Mouse (Mus musculus) gastrocnemius, postnatal 25 days (tissue): Measurements from ENCODE around the gene Pitpna. TPM values are rescaled to one million over a fixed set of nuclear protein-coding genes. Genes with fewer than 3 reads are reported as not detected.

Experiments
- DNase-seq: peaks from one replicate; pipeline ENCODE4 v3.0.0; 2022
- total RNA-seq, 2 experiments: library from RNA; stranded (reverse); gene quantifications; 1 replicate in 1 of 2; 2 replicates in 1 of 2; pipeline ENCODE4 v1.2.3; 2021

Gene Pitpna
- total RNA-seq, 2 experiments from 2014 or later = 123 to 168 TPM

DNA sequence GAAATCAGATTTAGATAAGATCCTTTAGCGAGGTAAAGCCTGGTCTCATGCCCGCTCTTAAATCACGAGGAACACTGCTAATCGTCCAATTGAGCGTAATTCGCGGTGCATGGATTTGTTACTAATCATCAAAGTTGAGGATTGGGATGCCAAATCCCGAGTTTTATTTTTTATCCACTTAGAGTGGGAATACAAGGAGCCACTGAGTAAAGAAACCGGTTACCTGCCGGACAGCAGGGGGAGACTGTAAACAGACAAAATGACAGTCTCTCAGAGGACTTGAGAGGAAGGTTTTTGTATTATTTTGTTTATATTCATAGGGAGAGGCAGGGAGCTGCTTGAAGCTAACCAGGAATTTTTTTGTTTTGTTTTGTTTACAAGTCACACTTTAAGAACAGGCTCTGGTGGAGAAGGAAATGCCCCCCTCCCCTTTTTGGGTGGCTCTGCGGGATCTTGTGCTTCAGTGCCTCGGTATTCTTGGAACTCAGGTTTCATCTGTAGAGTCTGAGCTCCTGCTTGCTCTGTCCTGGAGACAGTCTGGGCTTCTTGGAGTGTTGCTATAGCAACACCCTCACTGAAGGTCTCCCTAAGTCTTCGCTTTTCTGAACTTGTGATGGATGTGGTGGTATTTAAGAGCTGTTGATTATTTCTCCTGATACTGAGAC is 43.8 kb downstream of the Pitpna start:
- no peak for DNase-seq

DNA sequence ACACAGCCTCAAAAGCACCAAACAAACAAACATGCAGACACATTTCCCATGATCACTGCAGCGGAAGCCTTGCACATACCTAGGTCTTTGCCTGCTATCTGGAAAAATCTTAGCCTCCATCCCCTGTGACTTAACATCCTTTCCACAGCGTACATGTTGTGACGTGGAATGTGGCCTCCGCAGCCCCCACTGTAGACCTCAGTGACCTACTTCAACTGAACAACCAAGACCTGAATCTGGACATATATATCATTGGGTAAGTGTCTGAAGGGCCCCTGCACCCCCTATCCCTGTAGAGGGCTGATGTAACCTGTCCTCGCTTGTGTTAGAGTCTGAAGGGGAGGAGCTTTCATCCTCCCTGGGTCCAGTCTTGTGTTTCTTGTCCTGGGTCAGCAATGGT is 45.0 kb downstream of the Pitpna start:
- DNase-seq = no peak

DNA sequence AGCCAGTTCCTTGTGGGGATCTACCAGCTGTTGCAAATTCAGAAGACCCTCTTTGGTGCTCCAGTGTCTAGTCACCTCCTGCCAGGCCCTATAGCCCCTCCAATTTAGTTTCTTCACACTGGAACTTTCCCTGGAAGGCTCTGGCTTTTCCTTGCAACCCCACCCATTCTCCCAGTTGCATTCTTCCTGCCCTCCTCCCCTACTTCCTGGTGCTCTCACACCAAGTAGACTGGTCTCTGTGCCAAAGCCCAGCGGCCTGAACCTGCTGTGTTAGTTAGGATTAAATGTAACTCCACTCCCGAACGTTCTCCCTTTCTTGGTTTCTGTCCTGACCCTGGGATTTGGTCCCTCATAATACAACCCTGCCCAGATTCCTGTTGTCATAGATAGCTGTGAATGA is 46.9 kb downstream of the Pitpna start:
- DNase-seq = no peak

DNA sequence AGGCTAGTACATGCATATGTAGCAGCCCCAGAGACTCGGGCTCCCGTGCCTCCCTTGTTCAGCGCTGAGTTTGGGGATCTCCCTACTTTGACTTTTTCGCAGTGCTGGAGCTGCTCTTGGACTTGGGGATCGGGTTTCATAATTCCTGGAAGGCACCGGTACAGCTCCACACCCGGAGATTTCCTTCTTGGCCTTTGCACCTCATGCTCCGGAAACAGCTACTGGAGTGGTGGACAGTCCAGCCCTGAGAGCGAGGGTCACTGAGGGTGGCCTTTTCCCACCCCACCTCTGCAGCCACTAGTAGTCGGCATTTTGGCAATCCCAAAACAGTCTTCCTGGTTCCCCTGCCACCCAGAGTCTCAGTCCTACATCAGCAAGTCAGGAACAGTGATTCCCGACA is 47.4 kb downstream of the Pitpna start:
- no peak for DNase-seq

DNA sequence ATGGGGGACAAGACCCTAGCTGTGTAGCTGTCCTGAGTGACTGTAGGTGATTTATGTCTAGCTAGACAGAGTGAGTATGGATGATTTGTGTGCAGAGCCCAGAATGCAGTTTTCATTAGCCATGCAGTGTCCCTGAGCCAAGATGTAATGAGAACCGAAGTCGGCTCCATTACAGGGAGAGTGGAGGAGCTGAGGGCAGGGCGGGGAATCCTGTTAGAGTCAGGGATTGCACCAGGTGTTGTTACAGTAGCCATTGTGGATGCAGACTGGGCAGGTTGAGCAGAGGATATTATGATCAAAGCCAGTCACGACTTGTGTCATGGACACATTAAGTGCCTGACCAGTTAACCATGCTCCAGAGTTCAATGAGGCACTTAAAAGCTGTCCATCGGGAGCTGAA is 55.4 kb downstream of the Pitpna start:
- DNase-seq = no peak

DNA sequence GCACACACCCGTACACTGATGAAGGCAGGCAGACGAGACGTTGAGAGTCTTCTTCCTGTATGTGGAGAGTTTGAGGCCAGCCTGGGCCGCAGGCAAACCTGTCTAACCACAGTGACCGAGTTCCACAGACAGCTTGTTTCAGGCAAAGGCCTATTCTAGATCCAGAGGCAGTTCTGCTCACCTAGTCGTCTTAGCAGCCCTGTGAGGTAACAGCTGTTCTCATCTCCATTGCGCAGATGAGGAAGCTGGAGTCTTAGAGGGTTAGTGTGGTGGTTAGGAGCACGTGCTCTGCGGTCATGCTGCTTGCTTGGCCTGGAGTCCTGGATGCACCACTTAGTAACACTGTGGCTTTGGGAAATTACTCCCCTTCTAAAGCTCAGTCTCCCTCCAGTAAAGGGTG is 56.8 kb downstream of the Pitpna start:
- no peak for DNase-seq

DNA sequence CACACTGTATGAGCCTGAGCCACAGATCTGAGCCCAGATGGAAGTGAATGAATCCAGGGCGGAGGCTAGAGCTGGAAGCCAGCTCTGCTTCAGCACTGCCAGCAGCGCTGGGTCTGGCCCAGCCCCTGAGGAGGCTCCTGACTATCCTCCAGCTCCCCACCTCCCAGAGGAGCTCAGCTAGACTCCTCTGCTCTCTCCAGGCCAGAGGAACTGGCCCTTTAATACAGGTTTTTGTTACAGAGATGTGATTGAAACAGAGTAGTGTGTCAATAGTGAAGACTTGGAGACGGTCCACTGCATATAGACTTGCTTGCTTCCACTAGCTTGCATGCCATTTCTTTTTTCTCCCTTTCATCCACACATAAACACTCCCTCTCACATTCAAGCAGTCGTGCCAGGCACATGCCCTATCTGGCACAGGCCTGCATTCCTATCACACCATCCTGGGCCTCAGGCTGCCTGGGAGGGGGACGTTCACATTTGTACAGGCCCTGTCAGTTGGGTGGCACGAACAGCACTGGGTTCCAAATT is 59.8 kb downstream of the Pitpna start:
- peak; percentile 84 for DNase-seq

DNA sequence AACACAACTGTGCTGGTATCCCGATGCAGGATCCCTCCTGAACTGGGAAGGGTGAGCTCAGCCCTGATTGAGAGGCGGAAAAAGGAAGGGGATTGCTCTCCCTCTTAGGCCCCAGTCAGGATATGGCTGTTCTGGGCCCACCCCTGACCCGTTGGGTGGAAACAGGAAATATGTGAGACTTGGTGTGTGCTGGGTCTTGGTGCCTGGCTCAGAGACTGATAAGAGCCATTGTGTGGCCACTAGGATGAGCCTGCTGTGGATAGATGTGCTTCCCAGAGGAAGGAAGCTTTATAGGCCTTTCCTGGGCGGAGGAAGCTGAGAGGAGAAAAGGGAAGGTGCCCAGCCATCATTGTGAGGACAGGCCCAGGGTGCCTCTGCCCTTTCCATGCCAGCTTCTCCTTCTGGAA is 61.3 kb downstream of the Pitpna start:
- no peak for DNase-seq

DNA sequence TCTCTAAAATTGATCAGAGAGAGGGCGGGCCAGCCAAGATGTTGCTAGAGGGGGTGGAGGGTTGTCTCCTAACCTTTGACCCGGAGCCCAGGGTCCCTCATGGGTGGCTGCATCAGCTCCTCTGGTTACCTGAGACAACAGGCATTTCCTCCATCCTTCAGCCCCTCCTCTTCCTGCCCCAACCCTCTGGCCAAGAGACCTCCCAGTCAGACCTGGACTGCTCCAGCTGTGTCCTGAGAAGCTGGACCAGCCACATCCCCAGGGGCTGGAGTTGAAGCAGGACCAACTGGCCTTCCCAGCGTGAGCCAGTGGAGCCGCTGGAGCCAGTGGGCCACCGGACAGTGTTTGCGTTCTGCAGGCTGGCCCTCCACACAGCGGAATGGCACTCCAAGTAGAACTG is 62.4 kb downstream of the Pitpna start, which contains the start of gene Myo1c:
Gene Myo1c, plus strand, starts transcription at position 194 of the 400 bp plus-strand sequence.
- peak; percentile 78 for DNase-seq

DNA sequence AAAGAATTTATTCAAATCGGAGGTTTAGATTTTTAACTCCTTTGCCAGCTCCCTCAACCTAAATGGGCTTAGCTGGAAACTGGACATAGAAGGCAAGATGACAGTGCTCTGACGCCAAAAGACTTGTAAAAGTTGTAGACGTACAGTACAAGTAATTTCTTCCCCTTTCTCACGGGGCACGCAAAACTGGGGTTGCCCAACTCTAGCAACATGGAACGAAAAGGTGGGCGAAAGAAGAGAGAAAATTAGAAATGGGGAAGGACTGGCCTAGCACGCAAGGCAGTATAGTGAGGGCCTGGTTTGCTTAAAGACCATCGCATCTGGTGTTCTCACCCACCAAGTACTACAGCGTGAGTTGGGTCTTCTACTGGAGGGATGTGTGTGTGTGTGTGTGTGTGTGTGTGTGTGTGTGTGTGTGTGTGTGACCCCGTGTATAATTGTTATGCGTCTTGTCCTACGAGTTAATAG is 63.1 kb downstream of the Pitpna start:
- DNase-seq = no peak

DNA sequence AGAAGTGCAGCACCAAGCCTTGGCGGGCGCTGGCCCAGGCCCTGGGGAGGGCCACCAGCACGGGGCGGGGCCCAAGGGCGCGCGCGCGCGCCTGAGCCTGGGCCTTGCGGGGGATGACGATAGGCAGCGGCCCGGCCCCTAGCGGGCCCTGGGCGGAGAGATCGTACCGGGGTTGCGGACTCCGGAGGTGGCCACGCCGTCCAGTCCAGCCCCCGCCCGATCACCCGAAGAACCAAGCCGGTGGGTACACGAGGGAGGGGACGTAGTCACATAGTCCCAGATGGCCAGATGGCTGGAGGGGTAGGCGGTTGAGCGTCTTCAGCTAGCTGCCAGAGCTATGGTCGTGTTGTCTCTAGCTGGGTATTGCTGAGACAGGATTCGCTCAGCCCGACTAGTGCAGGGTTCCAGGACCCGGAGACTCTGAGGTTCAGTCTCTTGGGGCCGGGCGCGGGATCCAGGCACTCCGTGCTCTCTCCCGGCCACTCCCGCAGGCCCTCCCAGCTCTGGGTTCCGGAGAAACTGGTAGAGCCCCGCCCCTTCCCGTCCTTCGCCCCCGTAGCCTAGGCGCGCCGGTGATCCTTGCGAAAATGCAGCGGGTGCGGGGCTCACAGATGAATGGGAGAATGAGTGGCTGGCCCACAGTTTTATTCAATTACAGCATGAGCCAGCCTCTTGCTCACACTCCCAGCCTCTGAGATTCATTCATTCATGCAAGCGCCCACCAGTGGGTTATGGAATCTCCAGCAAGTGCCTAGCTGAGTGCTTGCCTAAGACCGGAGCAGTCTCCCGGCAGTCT is 63.7 kb downstream of the Pitpna start:
- DNase-seq = peak; percentile 83

DNA sequence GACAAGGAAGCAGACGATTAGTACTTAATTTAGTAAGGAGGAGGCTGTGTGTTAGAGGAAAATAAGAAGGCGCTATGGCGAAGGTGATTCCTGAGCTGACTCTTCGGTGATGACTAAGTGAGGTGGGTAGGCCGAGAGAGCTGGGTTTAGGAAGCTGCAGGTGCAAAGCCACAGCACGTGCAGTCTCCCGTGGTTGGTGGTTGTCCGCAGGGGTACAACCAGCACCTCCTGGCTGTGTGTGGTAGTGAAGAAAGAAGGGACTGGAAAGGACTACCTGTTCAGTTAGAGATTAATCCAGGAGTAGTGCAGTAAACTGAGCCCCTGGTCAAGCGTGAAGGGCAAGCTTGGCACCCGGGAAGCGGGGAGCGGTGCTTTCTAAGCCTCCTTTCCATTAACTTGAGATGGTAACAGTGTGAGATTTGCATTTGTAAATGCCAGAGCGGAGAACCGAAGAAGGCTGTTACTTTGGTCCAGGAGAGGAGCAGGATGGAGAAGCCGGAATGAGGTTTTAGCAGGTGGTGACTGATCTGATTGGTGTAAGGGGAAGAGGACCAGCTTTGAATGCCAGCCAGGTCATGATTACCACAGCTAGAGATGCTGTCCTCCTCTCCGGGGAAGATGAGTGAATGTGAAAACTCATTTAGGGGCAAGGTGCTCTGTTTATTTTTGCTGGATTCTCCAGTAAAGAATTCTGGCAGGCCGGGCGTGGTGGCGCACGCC is 64.5 kb downstream of the Pitpna start:
- no peak for DNase-seq

DNA sequence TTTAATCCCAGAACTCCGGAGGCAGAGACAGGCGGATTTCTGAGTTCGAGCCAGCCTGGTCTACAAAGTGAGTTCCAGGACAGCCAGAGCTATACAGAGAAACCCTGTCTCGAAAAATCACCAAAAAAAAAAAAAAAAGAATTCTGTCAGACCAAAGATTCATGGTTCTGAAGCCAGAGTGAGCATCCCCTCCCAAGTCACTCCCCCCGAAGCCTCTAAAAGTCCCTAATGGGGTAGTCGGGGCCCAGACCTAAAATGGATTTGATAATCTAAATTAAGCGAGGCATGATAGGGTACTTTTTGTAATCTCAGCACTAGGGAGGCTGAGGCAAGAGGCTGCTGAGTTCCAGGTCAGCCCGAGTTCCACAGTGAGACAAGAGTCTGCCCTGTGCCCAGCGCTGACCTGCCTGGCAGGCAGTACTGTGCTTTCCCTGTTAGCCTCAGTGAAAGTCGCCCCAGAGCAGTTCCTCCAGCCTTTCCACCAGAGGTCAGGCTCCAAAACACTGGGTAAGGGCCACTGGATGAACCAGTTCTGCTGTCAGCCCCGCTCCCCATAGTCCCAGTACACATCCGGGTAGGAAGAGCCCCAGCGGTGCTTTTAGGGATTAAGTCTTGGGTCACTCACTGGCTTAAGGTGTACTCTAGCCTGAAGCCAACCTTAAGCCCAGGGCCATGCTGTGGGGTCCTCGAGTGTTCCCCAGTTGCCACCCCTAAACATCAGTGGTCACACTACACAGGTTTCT is 65.2 kb downstream of the Pitpna start:
- DNase-seq = no peak

DNA sequence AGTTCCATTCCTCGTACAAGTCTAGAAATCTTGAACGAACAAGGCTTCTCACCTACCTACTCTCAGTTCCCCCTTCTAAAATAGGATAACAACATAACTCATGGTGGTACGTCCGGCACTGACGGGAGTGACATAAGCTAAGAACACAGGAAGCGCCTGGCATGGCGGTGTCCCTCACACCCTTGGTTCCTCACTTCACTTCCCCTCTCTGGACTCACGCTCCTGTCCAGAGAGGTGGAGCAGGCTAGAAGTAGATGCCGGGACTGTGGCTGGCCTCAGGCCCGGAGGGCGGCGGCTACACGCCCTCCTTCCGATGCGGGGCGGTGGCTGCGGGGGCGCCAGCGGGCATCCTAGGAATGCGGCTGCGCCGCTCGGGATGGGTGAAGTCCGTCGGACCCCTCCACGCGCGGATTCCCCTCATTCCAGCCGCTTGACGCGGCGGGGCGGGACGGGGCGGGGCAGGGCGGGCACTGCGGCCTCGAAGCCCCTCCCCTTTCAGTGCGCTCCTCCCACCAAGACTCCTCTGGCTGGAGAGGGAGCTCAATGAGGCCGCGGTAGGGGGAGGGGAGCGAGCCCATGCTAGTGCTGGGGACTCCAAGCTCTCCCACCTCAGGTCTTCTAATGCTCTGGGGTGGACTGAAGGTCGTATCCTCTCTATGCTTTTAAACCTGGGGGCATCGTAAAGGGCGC is 66.0 kb downstream of the Pitpna start:
- peak; percentile 82 for DNase-seq

DNA sequence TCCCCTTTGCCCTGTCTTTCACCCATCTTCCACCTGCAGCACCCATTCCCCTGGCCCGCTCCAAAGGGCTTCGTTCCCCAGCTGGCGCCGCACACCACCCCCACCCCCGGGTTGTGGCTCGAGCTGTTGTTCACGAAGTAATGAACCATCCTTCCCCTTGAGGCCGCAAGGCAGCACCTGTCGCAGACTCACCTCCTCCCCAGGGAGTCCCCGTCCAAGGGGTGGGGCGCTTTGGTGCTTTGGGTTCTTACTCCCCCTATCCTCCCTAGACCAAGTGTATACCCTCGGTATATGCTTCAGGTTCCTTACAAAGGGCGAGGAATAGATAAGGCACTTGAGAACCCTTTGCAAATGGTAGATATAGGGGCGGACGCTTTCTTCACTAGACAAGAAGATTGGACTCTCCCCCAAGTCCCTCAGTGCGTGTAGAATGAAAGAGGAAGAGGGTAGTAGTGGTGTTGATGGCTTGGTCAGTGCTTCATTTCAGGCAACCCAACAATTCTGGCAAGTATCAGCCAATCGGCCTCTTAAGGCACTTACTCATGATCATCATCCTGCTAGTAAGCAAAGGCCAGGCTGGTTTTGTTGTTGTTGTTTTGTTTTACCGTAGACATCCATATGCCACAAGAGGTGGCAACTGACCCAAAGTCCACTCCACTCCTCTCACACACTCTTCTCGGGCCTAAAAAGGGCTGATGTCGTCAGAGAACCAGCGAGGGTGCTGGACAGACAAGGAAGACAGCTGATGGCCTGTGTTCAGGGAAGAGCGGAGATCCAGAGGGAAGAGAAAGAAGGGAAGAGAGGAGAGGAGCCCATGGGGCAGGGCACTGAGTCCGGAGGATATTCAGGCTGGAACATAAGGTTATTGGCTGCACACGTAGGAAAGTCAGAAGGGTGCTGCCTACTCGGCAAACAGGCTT is 66.8 kb downstream of the Pitpna start:
- no peak for DNase-seq

DNA sequence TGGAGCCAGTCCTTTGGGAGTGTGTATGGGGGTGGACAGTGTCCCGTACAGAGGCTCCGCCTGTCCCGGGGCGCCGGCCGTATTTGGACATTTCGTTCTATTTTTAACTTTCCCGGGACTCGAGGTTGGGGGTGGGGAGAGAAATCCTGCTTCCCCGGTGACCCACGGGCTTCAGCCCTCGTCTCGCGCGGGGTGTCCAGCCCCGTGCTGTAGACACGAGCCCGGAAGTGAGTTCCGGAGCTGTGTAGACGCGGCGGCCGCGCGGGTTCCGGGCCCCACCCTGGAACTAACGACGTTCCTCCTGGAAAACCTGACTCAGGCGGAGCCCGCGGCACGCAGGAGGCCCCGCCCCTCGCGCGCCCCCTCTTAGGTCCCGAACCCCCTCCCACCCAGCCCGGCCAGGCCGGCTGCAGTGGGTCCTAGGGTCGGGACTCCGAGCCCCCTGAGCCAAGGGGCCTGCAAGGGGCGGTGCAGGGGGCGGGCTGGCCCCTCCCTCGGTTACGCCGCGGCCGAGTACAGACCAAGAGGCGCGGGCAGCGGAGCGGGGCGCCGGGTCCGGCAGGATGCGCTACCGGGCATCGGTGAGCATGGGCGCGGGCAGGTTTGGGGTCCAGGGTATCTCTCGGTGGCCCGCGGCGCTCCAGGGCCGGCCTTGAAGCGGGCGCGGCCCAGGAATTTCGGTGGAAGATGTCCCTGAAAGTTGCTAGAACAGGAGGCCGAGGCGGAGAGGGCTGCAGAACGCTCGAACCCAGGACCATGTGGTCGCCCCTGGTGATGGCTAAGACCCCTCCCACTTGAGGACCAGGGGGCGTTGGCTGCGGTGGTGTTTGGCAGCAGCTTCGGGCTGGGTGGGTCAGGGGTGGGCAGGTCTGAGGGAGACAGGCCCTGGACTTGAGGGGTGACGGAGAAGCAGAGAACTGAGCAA is 68.0 kb downstream of the Pitpna start:
- peak; percentile 83 for DNase-seq

DNA sequence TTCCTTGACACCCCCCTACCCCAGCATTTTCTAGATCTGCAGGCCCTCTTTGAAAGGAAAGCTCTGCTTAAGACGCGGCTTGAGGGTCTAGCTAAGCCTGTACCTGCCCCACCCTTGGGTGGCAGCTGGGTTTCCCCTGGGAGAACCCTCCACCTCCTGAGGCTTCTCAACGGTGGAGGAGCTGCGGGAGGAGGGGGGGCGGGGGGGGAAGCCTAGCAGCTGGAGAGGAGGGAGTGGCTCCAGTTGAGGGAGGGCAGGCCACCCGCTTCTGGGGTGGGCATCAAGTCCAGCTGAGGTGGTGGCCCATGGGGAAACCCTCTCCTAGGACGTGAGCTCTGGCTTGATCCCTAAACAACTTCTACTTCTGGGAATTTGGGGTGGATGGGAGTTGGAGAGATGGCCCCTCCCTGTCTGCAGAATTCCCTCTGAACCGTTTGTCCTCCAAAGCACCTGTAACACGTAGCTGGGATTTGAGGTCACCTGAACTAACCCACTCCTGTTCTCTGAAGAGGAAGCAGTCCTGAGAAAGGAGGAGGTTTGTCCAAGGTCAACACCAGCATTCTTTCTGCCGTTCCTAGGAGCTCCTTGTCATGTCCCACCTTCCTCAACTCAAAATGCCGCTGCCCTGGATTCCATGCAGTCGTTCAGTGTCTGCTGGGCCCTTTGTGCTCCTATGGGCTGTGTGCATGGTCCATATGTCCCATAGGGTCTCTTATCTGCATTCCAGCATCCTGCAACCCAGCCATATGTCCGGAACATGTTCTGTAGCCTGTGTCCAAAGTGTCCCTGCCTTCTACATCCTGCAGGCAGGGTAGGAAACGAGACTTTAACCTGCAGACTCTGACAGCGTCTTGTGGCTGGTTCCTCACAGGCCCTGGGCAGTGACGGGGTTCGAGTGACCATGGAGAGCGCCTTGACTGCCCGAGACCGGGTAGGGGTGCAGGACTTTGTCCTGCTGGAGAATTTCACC is 69.0 kb downstream of the Pitpna start:
- no peak for DNase-seq

DNA sequence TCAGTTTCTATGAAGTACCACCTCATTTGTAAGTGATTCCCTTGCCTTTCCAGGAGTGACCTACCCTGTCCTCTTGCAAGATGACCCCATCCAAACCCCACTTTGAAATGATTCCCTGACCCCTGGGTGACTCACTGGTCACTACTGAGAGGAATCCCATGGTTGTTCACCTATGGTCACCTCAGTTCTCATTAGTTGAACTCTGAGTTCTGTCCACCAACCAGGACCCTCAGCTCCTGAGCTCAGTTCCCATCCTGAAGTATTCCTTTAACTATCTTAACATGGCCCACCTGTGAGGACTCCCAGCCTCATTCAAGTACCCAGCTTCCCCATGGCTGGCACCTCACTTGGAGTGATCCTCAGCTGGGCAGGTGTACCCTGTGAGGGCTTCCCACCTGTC is 69.9 kb downstream of the Pitpna start:
- DNase-seq = no peak
